Mouse (Mus musculus) spleen, postnatal 10 days (tissue): Measurements from ENCODE around the gene Rspo1.

Experiments used
- DNase-seq, 2 experiments: peaks; one replicate each; pipeline ENCODE4 v3.0.0; 2021 to 2022; ENCODE audit warnings: low spot score in 2 of 2

Rspo1 gene

GRCm38 (mm10) chr4:125029891-125030614 is 43.8 kb downstream of the Rspo1 start:
- DNase-seq, result peak; percentile 81 to 93

- DNase-seq, result no peak
Observed at GRCm38 (mm10) chr4:125034341-125034740, 48.1 kb downstream of the Rspo1 start.

GRCm38 (mm10) chr4:125044454-125044853 is 58.2 kb downstream of the Rspo1 start:
- no peak for DNase-seq

- no peak for DNase-seq
Observed at GRCm38 (mm10) chr4:125055385-125055784, 69.2 kb downstream of the Rspo1 start.

DNA sequence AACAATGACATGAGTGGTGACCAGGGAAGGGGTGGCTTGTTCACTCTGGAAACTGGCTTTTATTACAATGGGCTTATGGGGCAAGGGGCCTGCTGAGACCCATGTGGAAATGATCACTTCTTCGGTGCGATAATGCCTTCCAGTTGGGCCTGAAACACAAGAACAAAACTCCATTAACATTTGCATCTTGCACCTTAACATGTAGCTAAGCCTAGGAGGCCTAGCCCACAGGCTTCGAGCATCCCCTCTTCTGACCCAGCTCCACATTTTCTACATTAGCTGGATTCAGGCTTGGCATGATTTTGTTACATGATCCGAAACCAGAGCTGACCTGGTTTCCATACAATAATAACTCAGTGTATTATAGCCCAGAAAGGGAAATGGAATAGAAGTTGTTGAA is 70.2 kb downstream of the Rspo1 start:
- DNase-seq, result no peak

GRCm38 (mm10) chr4:125057273-125057672 is 71.0 kb downstream of the Rspo1 start:
- no peak for DNase-seq

GRCm38 (mm10) chr4:125058033-125058432 is 71.8 kb downstream of the Rspo1 start:
- no peak for DNase-seq
